Mouse (Mus musculus): ENCODE measurements around the gene Fosl1.

- TF ChIP-seq GATA1 (IDR thresholded peaks at IDR 0.05; ENCODE audit: borderline replicate concordance, low read length) (no peak), FLI1 (IDR thresholded peaks at IDR 0.05; ENCODE audit: low read length) (no peak)
Measured at GRCm38 (mm10) chr19:5487768-5488550, 40.6 kb downstream of the Fosl1 start, which contains the start of gene Mus81.
